Mouse (Mus musculus) heart, adult 8-10 months (tissue): ENCODE measurements at regions not wholly inside any gene's neighbourhood (a gene's known extent, or its start where the extent isn't known, plus 50 kb on each side); places are given as distances from the start of the nearest gene placed in this dataset.

ENCODE experiments used
- DNase-seq: peaks from one replicate; pipeline ENCODE4 v3.0.0; 2022; ENCODE audit warnings: low spot score

GRCm38 (mm10) chr12:9174327-9174726, 144.5 kb downstream of the Ttc32 start:
- DNase-seq: no peak

GRCm38 (mm10) chr12:9176198-9176597, 146.4 kb downstream of the Ttc32 start:
- no peak for DNase-seq

DNA sequence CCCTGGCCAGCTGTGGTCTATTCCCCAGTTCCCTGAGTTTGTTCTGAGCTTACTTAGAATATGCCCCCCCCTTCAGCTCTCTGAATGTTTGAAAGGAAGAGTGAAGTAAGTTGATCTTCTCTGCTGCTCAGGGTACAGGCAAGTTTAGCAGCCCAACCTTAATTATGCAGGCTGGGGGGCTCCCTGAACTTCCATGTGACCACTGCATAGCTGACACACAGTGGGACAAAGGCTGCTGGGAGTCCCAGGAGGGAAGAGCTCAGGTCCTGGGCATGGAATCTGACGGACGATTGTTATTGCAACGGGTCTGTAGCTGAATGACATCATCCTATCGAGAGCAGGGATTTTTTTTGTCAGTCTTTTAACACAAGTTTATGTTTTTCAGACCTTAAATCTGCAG, 148.8 kb downstream of the Ttc32 start:
- DNase-seq: no peak

DNA sequence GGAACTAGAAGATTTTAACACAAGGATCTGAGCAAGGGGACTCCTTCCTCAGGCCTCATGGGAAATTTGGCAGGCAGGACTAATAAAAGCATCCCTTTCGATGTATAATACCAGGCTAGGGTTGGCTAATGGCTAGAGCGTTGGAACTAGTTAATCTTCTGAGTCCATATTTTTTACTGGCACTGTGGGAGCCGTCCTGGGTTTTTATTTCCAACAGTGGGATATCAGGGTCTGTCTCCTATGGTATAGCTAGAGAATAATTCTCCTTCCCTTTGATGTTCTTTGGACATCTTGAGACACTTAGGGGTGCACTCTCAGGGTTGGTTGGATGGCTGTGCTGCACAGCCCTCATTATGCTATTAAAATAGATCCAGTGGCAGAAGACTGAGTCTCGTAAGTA, 150.9 kb downstream of the Ttc32 start:
- DNase-seq: no peak

GRCm38 (mm10) chr12:9191721-9192120, 161.9 kb downstream of the Ttc32 start:
- DNase-seq: no peak

DNA sequence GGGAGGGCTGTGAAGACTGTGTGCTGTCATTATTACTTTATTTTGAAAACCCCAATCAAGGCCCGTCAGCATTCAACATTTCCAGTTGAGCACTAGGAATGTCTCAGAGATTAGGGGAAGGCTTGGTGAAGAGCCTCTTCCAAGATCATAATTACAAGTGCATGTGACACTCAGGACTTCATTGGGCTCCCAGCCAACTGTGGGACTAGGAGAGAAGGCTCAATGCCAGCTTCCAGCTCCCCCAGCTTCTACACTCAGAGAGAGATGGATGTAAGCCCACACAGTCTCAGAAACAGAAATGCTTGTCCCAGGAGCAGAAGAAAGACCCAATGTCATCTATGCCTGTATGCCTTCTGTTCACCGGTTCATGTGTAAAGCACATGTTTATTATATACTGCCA, 169.5 kb downstream of the Ttc32 start:
- no peak for DNase-seq

DNA sequence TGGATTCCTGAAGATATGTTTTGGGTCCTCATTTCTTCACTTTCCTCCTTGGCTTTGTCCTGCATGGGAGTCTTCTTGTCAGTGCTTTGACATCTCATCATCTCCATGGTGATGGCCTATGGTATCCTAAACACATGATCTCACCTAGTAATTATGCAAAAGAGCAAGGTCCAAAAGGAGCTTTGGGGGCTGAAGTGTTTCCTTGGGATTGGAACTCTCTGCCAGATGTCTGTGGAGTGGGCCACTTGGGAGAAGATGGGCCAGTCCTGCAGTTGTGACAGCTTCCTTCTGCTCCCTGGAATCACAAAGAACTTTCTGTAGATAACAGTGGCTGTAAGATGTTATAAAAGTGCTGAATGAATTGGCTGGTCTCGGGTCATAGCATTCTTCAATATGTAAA, 182.4 kb downstream of the Ttc32 start:
- DNase-seq: peak; percentile 28

DNA sequence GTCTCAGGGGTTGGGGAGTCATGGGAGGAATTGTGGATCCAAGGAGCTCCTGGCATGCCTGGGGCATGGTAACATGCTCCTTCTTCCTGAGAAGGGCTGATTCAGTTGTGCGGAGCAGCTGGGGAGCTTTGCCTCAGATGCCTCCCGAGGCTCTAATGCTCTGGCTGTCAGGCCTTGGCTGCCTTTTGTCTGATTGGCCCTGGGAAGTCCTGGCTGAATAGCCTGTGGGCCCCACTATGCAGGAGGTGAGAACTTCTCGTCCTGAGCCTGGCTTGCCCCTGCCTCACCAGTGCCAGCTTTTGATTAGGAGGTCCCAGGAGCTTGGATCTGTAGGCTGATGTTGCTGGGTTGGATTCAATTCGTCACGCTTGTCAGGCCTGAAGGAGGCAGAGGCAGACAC, 195.2 kb downstream of the Ttc32 start:
- DNase-seq: peak; percentile 81

- no peak for DNase-seq
These were observed 198.1 kb downstream of the Ttc32 start for GRCm38 (mm10) chr12:9227901-9228300.

DNA sequence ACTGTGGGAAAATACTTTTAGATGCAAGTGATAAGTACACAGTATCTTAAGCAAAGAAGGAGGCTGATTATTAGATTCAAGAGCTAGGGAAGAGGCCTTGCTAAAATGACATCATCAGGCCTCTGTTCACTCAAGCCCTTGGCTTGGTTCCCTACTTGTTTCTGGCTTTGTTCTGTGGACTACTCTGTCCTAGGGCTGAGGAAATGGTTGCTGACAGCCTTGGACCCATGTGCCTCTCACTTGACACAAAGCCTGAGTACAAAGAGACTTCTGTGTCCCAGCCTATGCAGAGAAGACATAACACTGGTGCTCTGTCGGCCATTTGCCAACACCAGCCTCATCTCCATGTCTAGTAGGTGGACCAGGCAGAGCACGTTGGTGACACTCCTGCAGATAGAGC, 198.7 kb downstream of the Ttc32 start:
- peak; percentile 63 for DNase-seq

DNA sequence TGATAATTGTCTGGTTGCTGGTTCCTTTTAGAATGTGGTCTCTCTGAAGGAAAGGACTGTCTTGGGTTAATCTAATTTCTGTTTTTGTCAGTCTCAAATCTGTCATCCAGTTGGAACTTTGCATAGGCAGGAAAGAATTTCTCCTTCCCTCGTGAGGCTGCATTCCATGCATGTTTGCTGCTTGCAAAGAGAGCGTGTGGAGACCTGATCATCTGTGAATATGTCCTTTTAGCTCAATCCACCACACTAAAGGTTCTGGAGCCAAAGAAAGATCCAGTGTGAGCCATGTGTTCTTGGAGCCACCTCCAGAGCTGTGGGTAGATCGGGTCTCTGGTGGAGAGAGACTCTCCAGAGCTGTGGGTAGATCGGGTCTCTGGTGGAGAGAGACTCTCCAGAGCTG, 200.2 kb downstream of the Ttc32 start:
- no peak for DNase-seq

DNA sequence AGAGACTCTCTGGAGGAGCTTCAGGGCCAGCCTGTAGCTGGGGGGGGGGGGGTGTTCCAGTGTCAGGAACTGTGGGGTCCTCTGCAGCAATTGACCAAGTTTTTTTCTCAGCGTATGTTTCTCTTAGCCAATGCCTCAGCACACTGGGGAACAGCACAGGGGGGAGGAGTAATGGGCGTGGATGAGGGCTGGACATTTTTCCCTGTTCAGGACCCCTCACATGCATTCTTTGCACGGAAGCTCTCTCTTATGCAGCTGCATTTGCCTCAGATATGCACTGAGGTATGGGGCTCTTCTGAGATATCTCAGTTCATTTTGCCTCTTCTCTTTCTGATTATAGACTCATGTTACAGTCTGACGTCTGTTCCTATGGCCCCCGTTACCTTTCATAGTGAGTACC, 200.8 kb downstream of the Ttc32 start:
- no peak for DNase-seq

DNA sequence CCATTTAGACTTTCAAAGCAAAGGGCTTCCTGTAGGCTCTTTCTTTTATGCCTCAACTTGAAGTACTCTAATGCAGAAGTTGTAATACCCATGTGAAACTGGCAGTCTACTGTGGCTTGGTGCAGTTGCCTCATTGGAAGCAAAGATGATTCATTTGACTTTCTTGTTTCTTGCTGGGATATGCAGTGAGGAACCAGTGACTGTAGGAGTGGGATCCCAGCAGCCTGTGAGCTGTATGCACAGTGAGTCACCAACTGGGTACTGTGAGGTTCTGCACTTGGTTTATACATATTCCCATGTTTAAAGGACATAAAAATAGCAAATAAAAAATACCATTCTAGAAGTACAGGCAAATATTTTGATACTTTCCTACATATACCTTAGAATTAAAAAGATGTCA, 202.6 kb downstream of the Ttc32 start:
- no peak for DNase-seq

- DNase-seq: peak; percentile 40
These were observed 206.1 kb downstream of the Ttc32 start for GRCm38 (mm10) chr12:9235866-9236265.

- DNase-seq: no peak
These were observed 207.7 kb downstream of the Ttc32 start for GRCm38 (mm10) chr12:9237538-9237937.

GRCm38 (mm10) chr12:9237955-9238354, 208.2 kb downstream of the Ttc32 start:
- DNase-seq: no peak

DNA sequence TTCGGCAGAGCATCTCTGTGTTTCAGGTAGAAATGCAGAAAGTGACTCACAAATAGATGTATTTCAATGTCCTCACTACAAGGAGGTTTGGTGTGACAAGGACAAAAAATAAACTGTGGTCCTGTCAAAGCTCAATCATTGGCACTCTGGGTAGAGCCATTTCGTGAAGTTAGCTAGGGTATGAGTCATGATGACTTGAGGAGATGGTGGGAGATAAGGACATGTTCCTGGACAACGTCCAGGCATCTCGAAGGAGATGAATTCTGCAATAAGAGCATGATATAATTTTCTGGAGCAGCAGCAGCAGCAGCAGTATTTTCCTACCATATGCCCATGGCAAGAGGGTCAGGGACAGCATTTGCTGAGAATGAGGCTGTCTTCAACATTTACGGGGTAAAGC, 217.7 kb downstream of the Ttc32 start:
- no peak for DNase-seq

DNA sequence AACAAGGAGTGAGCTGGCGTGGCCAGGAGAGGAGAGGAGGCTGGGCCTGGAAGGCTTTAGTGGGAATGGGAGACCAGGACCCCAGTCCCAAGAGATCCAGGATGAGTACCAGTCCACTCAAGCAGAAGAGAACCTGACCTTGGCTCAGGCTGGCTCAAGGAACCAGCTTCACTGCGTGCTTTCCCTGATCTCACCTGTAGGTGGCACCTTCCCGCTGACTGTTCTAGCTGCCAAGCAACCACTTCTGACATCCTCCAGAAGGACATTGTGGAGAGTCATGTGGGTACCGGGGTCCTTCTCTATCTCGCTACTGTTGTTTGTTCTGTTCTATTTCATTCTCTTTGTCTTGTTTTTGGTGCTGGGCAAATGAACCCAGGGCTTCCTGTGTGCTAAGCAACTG, 222.0 kb downstream of the Ttc32 start:
- DNase-seq: peak; percentile 41

DNA sequence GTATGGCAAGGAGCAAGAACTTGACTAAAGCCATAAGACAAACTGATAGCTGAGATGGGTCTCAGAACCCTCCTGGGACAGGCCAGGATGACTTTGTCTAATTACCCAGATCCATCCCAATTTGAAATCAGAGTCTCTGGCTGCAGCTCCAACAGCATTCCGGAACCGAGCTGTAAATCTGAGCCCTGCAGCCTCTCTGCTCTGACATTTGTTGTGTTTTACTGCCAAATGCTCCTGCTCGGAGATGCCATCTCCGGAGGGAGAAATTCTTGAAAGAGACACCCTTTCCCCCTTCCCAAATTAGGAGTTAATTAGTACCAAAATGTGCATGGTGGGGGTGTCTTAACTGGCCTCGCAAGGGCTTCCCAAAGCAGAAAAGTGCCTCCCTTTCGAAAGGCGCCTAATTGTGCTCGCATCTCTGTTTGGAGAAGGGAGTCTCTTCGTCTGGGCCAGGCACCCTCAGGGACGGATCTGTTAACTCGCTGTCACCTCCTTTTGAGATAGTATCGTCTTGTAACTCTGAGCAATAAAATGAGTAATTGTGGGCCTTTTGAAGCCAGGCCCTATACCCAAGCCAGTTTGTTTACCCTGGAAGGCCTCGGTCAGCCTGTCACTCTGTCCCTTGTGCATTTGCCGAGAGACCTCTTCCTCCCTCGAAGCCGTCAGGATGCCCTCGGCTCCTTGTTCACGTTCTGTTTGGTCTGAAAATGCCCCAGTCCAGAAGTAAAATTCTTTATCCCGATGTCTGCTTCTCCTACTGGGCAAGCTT, 223.7 kb downstream of the Ttc32 start:
- DNase-seq: no peak

DNA sequence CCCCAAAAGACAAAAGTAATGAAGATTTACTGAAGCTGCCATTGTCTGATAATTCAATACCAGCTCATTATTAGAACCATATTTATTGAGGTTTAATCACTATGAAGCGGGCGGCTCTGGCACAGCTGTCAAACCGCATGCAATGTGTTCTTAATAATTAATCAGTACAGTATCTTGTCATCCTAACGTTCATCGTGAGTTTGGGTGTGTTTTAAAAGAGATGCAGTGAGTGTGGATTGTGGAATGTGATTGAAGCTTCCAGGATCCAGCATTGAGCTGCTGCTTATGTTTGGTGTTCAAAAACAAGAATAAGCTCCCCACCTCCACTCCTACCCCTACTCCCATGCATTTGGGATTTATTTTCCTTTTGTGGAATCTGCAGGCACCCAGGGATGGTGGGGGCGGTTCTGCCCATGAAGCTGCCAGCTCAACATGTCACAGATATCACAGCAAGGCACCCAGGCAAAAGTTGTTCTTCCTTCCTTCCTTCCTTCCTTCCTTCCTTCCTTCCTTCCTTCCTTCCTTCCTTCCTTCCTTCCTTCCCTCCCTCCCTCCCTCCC, 224.6 kb downstream of the Ttc32 start:
- DNase-seq: no peak

GRCm38 (mm10) chr12:9255661-9256486, 226.1 kb downstream of the Ttc32 start:
- DNase-seq: no peak

- DNase-seq: no peak
These were observed 226.7 kb downstream of the Ttc32 start for GRCm38 (mm10) chr12:9256487-9256820.

DNA sequence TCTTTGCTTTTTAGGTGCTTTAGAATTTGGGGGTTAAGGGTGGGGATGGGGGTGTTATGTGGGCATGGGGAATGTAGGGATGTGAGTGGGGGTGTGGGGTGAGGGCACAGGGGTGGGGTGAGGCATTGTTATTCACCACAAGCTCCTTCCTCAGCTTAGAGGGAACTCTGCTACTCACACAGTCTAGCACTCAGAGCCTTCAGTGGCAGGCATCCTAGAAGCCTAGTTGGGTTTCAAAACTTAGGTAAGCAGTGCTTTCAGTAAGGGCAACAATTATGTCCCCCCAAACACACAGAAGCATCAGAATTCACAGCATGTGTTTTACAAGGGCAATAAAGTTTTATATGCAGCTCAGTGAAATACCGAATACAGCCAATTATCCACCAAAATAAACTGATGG, 228.4 kb downstream of the Ttc32 start:
- DNase-seq: no peak
